ENCODE assay signal across 7 mouse cellular contexts in the genomic region with DNA sequence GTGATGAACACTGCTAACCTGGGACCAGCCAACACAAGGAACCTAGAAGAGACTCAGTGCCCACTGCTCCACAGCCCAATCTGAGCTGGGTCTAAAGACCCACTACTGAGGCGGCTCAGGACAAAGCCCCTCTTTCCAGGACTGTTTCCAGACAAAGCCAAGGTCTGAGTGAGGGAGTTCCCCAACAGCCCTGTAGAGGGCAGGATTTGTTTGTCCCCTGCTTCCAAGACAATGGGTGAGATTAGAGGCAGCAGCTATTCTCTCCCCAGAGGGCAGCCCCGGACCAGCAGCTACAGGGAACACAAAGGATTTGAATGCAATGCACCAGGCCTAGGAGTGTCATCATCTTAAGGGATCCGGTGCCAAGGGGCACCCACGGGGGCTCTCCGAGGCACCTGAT. TPM values are rescaled to one million over a fixed set of nuclear protein-coding genes. Genes with fewer than 3 reads are reported as not detected.
DNase-seq lines count a peak whose midpoint lies in the region; ATAC-seq and TF ChIP-seq lines count a peak whose summit lies in the region.

No protein-coding gene starts in this region.

- WGBS in heart, embryonic 10.5 days = 37% methylated on average over 5 of the region's 5 CpGs
- 33% methylated on average over 5 of the region's 5 CpGs for WGBS in kidney, adult 2 months
- WGBS in liver, embryonic 14.5 days (ENCODE audit: insufficient replicate concordance) = 27% methylated on average over 5 of the region's 5 CpGs

- no peak overlapping the region for H3K9ac ChIP-seq in MEL (ENCODE audit: control insufficient read depth, low read depth, low read length, poor library complexity, severe bottlenecking)
- H3K9ac ChIP-seq in liver, embryonic 14.5 days (replicated peaks) = no peak overlapping the region

- ATAC-seq in common myeloid progenitor, adult 5-6 weeks (replicated peaks; ENCODE audit: low read depth, poor library complexity, severe bottlenecking) = peak; percentile 67
- ATAC-seq in liver, embryonic 14.5 days (ENCODE audit: insufficient read depth) = 0 out of 2 replicates have a peak, but pooled peaks have one; percentile 21

- H3K4me2 ChIP-seq in liver, embryonic 14.5 days (ENCODE audit: low read depth) = no peak overlapping the region

- TF ChIP-seq CTCF in C2C12 (IDR thresholded peaks at IDR 0.05; ENCODE audit: control insufficient read depth, insufficient read depth, insufficient read length) (peak; percentile 50), MEL (IDR thresholded peaks at IDR 0.05 in 2 of 3, conservative IDR thresholded peaks at IDR 0.05 in 1 of 3; ENCODE audit: control insufficient read depth in 1 of 3, insufficient read depth in 1 of 3, low read depth in 2 of 3, low read length in 3 of 3, poor library complexity in 1 of 3, severe bottlenecking in 1 of 3) (peak; percentile 61 to 72 (median 62))
- peak; percentile 75 for TF ChIP-seq CTCF in kidney, adult 2 months (conservative IDR thresholded peaks at IDR 0.05; ENCODE audit: insufficient read depth, insufficient read length, low read depth, low read length)
- peak; percentile 68 for TF ChIP-seq CTCF in liver, embryonic 14.5 days (IDR thresholded peaks at IDR 0.05; ENCODE audit: low read depth)

- TF ChIP-seq EP300 in MEL (IDR thresholded peaks at IDR 0.05; ENCODE audit: low read depth in 1 of 2, low read length in 2 of 2) = no peak
- TF ChIP-seq EP300 in liver, embryonic 14.5 days (IDR thresholded peaks at IDR 0.05; ENCODE audit: low read depth) = no peak

- peak; percentile 58 for DNase-seq in MEL (ENCODE audit: low read depth, low spot score)
- peak; percentile 90 for DNase-seq in heart, embryonic 10.5 days (ENCODE audit: low spot score)
- peak; percentile 68 for DNase-seq in kidney, adult 2 months
- DNase-seq in liver, embryonic 14.5 days (ENCODE audit: low read depth in 3 of 3, low spot score in 3 of 3) = no peak
- peak; percentile 89 for DNase-seq in retina, postnatal 1 day

- H3K4me3 ChIP-seq in C2C12 (ENCODE audit: insufficient read depth, poor library complexity, severe bottlenecking) = no peak overlapping the region
- H3K4me3 ChIP-seq in MEL (ENCODE audit: control insufficient read depth in 1 of 2, insufficient read depth in 1 of 2, low read depth in 2 of 2, low read length in 2 of 2) = no peak overlapping the region
- no peak overlapping the region for H3K4me3 ChIP-seq in heart, embryonic 10.5 days
- H3K4me3 ChIP-seq in kidney, adult 2 months (ENCODE audit: insufficient read depth, low read depth, low read length) = no peak overlapping the region
- H3K4me3 ChIP-seq in liver, embryonic 14.5 days (ENCODE audit: insufficient read depth in 1 of 2, low read depth in 2 of 2, low read length in 2 of 2) = no peak overlapping the region

- peak; percentile 32 for TF ChIP-seq RAD21 in MEL (IDR thresholded peaks at IDR 0.05; ENCODE audit: low read depth, low read length)

- no peaks in the 10 kb centered on the region for H3K4me1 ChIP-seq in MEL (ENCODE audit: control insufficient read depth in 1 of 2, insufficient read depth in 2 of 2, low read length in 2 of 2)
- H3K4me1 ChIP-seq in heart, embryonic 10.5 days = peaks cover 58% of the 10 kb centered on the region
- H3K4me1 ChIP-seq in kidney, adult 2 months (ENCODE audit: control insufficient read depth, insufficient read depth, low read length) = peaks cover 49% of the 10 kb centered on the region
- H3K4me1 ChIP-seq in liver, embryonic 14.5 days (replicated peaks; ENCODE audit: control insufficient read depth in 2 of 2, insufficient read depth in 2 of 2, low read length in 1 of 2) = no peaks in the 10 kb centered on the region; a peak in 1 of 4 replicates

- no peak overlapping the region for H3ac ChIP-seq in C2C12 (ENCODE audit: control insufficient read depth, insufficient read length, low read depth)

- H3K27me3 ChIP-seq in C2C12 (ENCODE audit: control insufficient read depth, insufficient read depth, insufficient read length) (no peaks in the 10 kb centered on the region), MEL (ENCODE audit: control insufficient read depth in 1 of 2, insufficient read depth in 2 of 2, low read length in 2 of 2) (no peaks in the 10 kb centered on the region)
- no peaks in the 10 kb centered on the region for H3K27me3 ChIP-seq in heart, embryonic 10.5 days (ENCODE audit: insufficient read depth, poor library complexity, severe bottlenecking)
- no peaks in the 10 kb centered on the region for H3K27me3 ChIP-seq in kidney, adult 2 months (replicated peaks; ENCODE audit: control insufficient read depth, insufficient read depth, low read length)
- no peaks in the 10 kb centered on the region for H3K27me3 ChIP-seq in liver, embryonic 14.5 days (ENCODE audit: control insufficient read depth, insufficient read depth, low read length)

- no peaks in the 10 kb centered on the region for H3K9me3 ChIP-seq in MEL (replicated peaks; ENCODE audit: insufficient read depth, low read length)
- no peaks in the 10 kb centered on the region for H3K9me3 ChIP-seq in heart, embryonic 10.5 days
- H3K9me3 ChIP-seq in liver, embryonic 14.5 days (ENCODE audit: control insufficient read depth, low read length) = no peaks in the 10 kb centered on the region

- no peak for TF ChIP-seq POLR2A in MEL (IDR thresholded peaks at IDR 0.05; ENCODE audit: control insufficient read depth in 1 of 2, insufficient read depth in 1 of 2, low read depth in 1 of 2, low read length in 2 of 2, poor library complexity in 1 of 2)
- TF ChIP-seq POLR2A in kidney, adult 2 months (IDR thresholded peaks at IDR 0.05; ENCODE audit: low read depth, low read length) = no peak

- peaks cover 51% of the 10 kb centered on the region for H3K79me3 ChIP-seq in C2C12 (ENCODE audit: low read depth)

- H3K36me3 ChIP-seq in C2C12 (ENCODE audit: control insufficient read depth, insufficient read depth) = peaks cover 21% of the 10 kb centered on the region
- H3K36me3 ChIP-seq in MEL (ENCODE audit: control insufficient read depth in 1 of 2, insufficient read depth in 2 of 2, low read length in 2 of 2) = peaks cover 0 to 10% of the 10 kb centered on the region in 2 experiments; a peak in 2 of 4 replicates
- H3K36me3 ChIP-seq in heart, embryonic 10.5 days = peaks cover 27% of the 10 kb centered on the region
- H3K36me3 ChIP-seq in kidney, adult 2 months (ENCODE audit: control insufficient read depth, insufficient read depth, low read length) = no peaks in the 10 kb centered on the region
- no peaks in the 10 kb centered on the region; the same call in 1 of the 2 replicates for H3K36me3 ChIP-seq in liver, embryonic 14.5 days (replicated peaks; ENCODE audit: control insufficient read depth, insufficient read depth, low read depth)

- H3K27ac ChIP-seq in MEL (ENCODE audit: control insufficient read depth, low read depth, low read length) = no peak overlapping the region
- peak overlapping the region; percentile 86 for H3K27ac ChIP-seq in heart, embryonic 10.5 days
- H3K27ac ChIP-seq in kidney, adult 2 months (ENCODE audit: insufficient read depth, low read depth, low read length) = peak overlapping the region; percentile 17; the same call in 1 of the 2 replicates
- H3K27ac ChIP-seq in liver, embryonic 14.5 days = no peak overlapping the region

- H3K79me2 ChIP-seq in C2C12 (ENCODE audit: control insufficient read depth, insufficient read depth) (peaks cover 98% of the 10 kb centered on the region), MEL (ENCODE audit: control insufficient read depth, insufficient read depth, low read length, poor library complexity) (peaks cover 46% of the 10 kb centered on the region)

TF ChIP-seq in C2C12, 6 proteins besides CTCF, POLR2A, EP300 and RAD21:
- TF ChIP-seq MYOD1 (IDR thresholded peaks at IDR 0.05; ENCODE audit: control insufficient read depth, insufficient read length, low read depth) (no peak), CEBPB (IDR thresholded peaks at IDR 0.05; ENCODE audit: low read depth) (no peak)

TF ChIP-seq in MEL, 35 proteins besides CTCF, POLR2A, EP300 and RAD21:
- 0 out of 2 replicates have a peak, but pooled peaks have one; percentile 22 for TF ChIP-seq SMC3 (IDR thresholded peaks at IDR 0.05; ENCODE audit: low read depth, low read length)
- TF ChIP-seq CHD2 (IDR thresholded peaks at IDR 0.05; ENCODE audit: low read length) = no peak
TF ChIP-seq in MEL: peak in this region for 1.

RNA-seq across cellular contexts. Expression of a gene that starts 15.8 kb away (rescaled TPM):
- polyA plus RNA-seq in C2C12 (2012; fragmentation: generic; extraction: Trizol) = 24.8 TPM
- total RNA-seq in MEL (2012; rRNA removed) = 63.0 and 70.5 TPM in 2 replicates
- polyA plus RNA-seq in MEL (2012; ENCODE audit: insufficient read depth in 1 of 2, insufficient read length in 2 of 2, low read depth in 1 of 2, low replicate concordance in 2 of 2, missing spikeins in 1 of 2) = 10 to 100 TPM; 39.0 to 59.6 TPM
- total RNA-seq in common myeloid progenitor, adult 5-6 weeks (2017) = 24.5 and 26.5 TPM in 2 replicates
- 26.6 and 39.9 TPM in 2 replicates for polyA plus RNA-seq in heart, embryonic 10.5 days (2016; fragmentation: Nextera tagmentation; extraction: Ambion mirVana)
- 72.6 and 73.1 TPM in 2 replicates for polyA plus RNA-seq in kidney, adult 2 months (2012; rRNA removed)
- 8.2 and 9.1 TPM in 2 replicates for polyA plus RNA-seq in liver, embryonic 14.5 days (2012; rRNA removed)
- polyA plus RNA-seq in liver, embryonic 14.5 days (2014; fragmentation: Nextera tagmentation; extraction: Ambion mirVana) = 5.8 and 6.2 TPM in 2 replicates

Comparison
In these comparisons a context has a peak if more than half of its experiments do, and no peak if none do; other contexts are left out.
1. DNase-seq: peak in MEL (single experiment), heart, embryonic 10.5 days (single experiment), kidney, adult 2 months (single experiment) and retina, postnatal 1 day (single experiment); none in liver, embryonic 14.5 days (0 of 3).
2. H3K27ac ChIP-seq: peak in heart, embryonic 10.5 days (single experiment) and kidney, adult 2 months (single experiment); none in MEL (single experiment) and liver, embryonic 14.5 days (single experiment).
3. Peak in every context shown above with its lines, with median percentiles within 50 percentile points of each other: CTCF ChIP-seq.